Mouse (Mus musculus) embryonic fibroblast, embryonic 13.5 days (primary cell): ENCODE data around the gene 2510009E07Rik. TPM values are rescaled to one million over a fixed set of nuclear protein-coding genes. Genes with fewer than 3 reads are reported as not detected.

Experiments
- H3K27ac ChIP-seq: 2 replicates; pipeline ENCODE4 v1.5.1; 2012; ENCODE audit warnings: low read length, control low read depth, inconsistent platforms; ENCODE audit not compliant: insufficient read depth
- H3K4me1 ChIP-seq: 2 replicates; pipeline ENCODE4 v1.6.1; 2011; ENCODE audit warnings: low read length; ENCODE audit not compliant: control insufficient read depth, insufficient read depth
- H3K4me3 ChIP-seq: 2 replicates; pipeline ENCODE4 v1.5.1; 2011; ENCODE audit warnings: mild to moderate bottlenecking, control low read depth, low read length; ENCODE audit not compliant: insufficient read depth
- CTCF ChIP-seq: IDR thresholded peaks from 2 replicates; pipeline ENCODE4 v1.5.1; 2011; ENCODE audit warnings: mild to moderate bottlenecking, control low read depth, low read length, moderate library complexity, borderline replicate concordance; ENCODE audit not compliant: insufficient read depth
- POLR2A ChIP-seq: IDR thresholded peaks from 2 replicates; pipeline ENCODE4 v1.6.1; 2011; ENCODE audit warnings: low read depth, mild to moderate bottlenecking, control low read depth, low read length, moderate library complexity
- polyA plus RNA-seq: library from polyadenylated mRNA; stranded (reverse); fragments of >200 nt; gene quantifications from 2 replicates; pipeline ENCODE4 v1.2.4, GENCODE M21; 2011; ENCODE audit warnings: low read depth; ENCODE audit not compliant: missing spikeins, insufficient read length

2510009E07Rik gene
- polyA plus RNA-seq, 1 experiment: 25.3 TPM

GRCm38 (mm10) chr16:21640766-21641499 is 53.5 kb downstream of the 2510009E07Rik start:
- H3K4me1 ChIP-seq: no peaks in the 10 kb centered on the region
- H3K27ac ChIP-seq: no peak overlapping the region
- H3K4me3 ChIP-seq: no peak overlapping the region
- TF ChIP-seq POLR2A (no peak), CTCF (no peak)

- H3K27ac ChIP-seq: no peak overlapping the region
- TF ChIP-seq CTCF (no peak), POLR2A (no peak)
- H3K4me1 ChIP-seq: no peaks in the 10 kb centered on the region
- no peak overlapping the region for H3K4me3 ChIP-seq
Observed at GRCm38 (mm10) chr16:21637201-21637819, 57.2 kb downstream of the 2510009E07Rik start.

- TF ChIP-seq CTCF: no peak
- TF ChIP-seq POLR2A: no peak
- Histone ChIP-seq H3K4me1 (peaks cover 5% of the 10 kb centered on the region; the same call in 1 of the 2 replicates), H3K27ac (no peak overlapping the region), H3K4me3 (no peak overlapping the region)
Observed at GRCm38 (mm10) chr16:21636156-21636853, 58.2 kb downstream of the 2510009E07Rik start.

- TF ChIP-seq POLR2A: no peak
- TF ChIP-seq CTCF: no peak
- H3K4me1 ChIP-seq: peaks cover 7% of the 10 kb centered on the region; the same call in 1 of the 2 replicates
- H3K27ac ChIP-seq: no peak overlapping the region
- no peak overlapping the region for H3K4me3 ChIP-seq
Observed at GRCm38 (mm10) chr16:21634460-21634859, 60.0 kb downstream of the 2510009E07Rik start.

- Histone ChIP-seq H3K27ac (peak overlapping the region; percentile 9; the same call in 1 of the 2 replicates), H3K4me1 (peaks cover 7% of the 10 kb centered on the region; the same call in 1 of the 2 replicates), H3K4me3 (no peak overlapping the region)
- no peak for TF ChIP-seq CTCF
- no peak for TF ChIP-seq POLR2A
Observed at GRCm38 (mm10) chr16:21631815-21632222, 62.6 kb downstream of the 2510009E07Rik start.

GRCm38 (mm10) chr16:21630614-21631013 is 63.9 kb downstream of the 2510009E07Rik start:
- no peak for TF ChIP-seq CTCF
- no peak for TF ChIP-seq POLR2A
- no peak overlapping the region for H3K4me3 ChIP-seq
- H3K4me1 ChIP-seq: peaks cover 7% of the 10 kb centered on the region; the same call in 1 of the 2 replicates
- H3K27ac ChIP-seq: no peak overlapping the region

GRCm38 (mm10) chr16:21628061-21628591 is 66.3 kb downstream of the 2510009E07Rik start:
- H3K4me1 ChIP-seq: peaks cover 7% of the 10 kb centered on the region; the same call in 1 of the 2 replicates
- no peak overlapping the region for H3K4me3 ChIP-seq
- TF ChIP-seq CTCF (no peak), POLR2A (no peak)
- H3K27ac ChIP-seq: no peak overlapping the region

GRCm38 (mm10) chr16:21627248-21627647 is 67.2 kb downstream of the 2510009E07Rik start:
- Histone ChIP-seq H3K27ac (no peak overlapping the region), H3K4me1 (peaks cover 7% of the 10 kb centered on the region; the same call in 1 of the 2 replicates), H3K4me3 (no peak overlapping the region)
- TF ChIP-seq CTCF (no peak), POLR2A (no peak)

GRCm38 (mm10) chr16:21625784-21626634 is 68.5 kb downstream of the 2510009E07Rik start:
- H3K4me1 ChIP-seq: no peaks in the 10 kb centered on the region
- H3K27ac ChIP-seq: no peak overlapping the region
- TF ChIP-seq CTCF: no peak
- TF ChIP-seq POLR2A: no peak
- no peak overlapping the region for H3K4me3 ChIP-seq

- no peaks in the 10 kb centered on the region for H3K4me1 ChIP-seq
- no peak for TF ChIP-seq CTCF
- no peak for TF ChIP-seq POLR2A
- H3K4me3 ChIP-seq: no peak overlapping the region
- H3K27ac ChIP-seq: no peak overlapping the region
Observed at GRCm38 (mm10) chr16:21620630-21621029, 73.8 kb downstream of the 2510009E07Rik start.
